Mouse (Mus musculus) liver, adult (tissue): Measurements from ENCODE around the gene Olfr814.
"Not testable (repeated sequence)": the region's sequence is repeated elsewhere in the genome, so short reads cannot be mapped to it uniquely, and the experiment has no call there.

ENCODE experiments used
- GATA4 ChIP-seq: IDR thresholded peaks from 2 replicates; pipeline ENCODE4 v1.6.1; 2014; ENCODE audit warnings: mild to moderate bottlenecking, low read length; ENCODE audit not compliant: insufficient replicate concordance

Gene Olfr814

GRCm38 (mm10) chr10:129879751-129880150 lies at the start of gene Olfr814:
Gene Olfr814, minus strand, starts transcription at chr10:129879851.
- TF ChIP-seq GATA4 = not testable (repeated sequence)

- TF ChIP-seq GATA4 = no peak
Measured at GRCm38 (mm10) chr10:129915497-129915896, 35.8 kb upstream of the Olfr814 start, which contains the start of gene Olfr816. Gene Olfr816, minus strand, starts transcription at chr10:129915597.

DNA sequence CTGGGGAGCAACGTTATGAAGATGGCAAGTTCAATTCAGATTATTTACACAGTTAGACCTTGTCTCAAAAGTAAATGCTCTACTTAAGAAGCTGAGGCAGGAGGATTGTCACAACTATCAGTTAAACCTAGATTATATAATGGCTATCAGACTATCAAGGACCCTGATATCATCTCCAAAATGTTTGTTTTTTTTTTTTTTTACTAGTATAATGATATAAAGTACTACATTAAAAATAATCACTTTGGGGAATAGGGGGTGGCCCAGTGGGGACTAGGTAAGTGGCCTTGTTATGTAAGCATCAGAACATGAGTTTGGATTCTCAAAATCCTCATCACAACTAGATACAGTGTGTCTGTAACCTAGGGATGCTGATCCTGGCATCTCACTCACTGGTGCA lies 26.1 kb upstream of the Olfr814 start, which contains the start of gene Olfr815:
Olfr815 (minus strand) TSS at position 101 of the 400 bp plus-strand sequence.
- not testable (repeated sequence) for TF ChIP-seq GATA4

GRCm38 (mm10) chr10:129885934-129886333 lies 6.3 kb upstream of the Olfr814 start:
- TF ChIP-seq GATA4 = no peak

DNA sequence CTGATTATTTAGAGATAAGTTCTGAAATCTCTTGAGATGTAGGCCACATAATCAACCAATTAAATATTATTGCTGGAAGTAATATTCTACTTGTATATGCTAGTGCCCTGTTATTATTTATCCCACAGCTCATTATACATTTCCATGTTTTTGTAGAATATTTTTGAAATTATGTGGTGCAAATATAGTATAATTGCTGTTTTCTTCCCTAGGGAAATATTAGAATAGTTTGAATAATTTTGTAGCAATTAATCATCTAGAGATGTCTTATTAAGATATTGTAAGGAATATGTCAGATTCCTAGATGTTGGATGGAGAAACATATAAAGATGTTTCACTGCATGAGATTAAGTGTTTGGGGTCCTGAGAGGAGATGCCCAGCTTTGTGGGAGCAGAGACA lies 24.6 kb downstream of the Olfr814 start, which contains the start of gene Olfr813:
Olfr813 (plus strand) TSS at position 301 of the 400 bp plus-strand sequence.
- no peak for TF ChIP-seq GATA4

DNA sequence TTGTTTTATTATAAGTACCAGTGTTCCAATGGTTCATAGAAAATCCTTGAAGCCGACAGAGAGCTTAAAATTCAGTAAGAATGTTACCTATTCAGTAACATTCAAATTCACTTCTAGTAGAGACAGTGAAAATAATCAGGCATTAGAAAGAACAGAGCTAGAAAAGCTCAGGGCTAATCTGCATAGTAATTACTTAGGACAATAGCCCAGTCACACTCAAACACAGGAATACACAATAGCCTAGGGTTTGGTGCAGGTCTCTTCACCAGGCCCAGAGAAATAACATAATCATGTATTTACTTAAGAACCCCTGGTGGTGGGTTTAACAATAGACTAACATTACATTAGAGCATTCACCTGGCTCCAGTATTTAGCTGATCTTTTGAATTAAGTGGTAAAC lies 32.3 kb downstream of the Olfr814 start:
- TF ChIP-seq GATA4 = no peak

DNA sequence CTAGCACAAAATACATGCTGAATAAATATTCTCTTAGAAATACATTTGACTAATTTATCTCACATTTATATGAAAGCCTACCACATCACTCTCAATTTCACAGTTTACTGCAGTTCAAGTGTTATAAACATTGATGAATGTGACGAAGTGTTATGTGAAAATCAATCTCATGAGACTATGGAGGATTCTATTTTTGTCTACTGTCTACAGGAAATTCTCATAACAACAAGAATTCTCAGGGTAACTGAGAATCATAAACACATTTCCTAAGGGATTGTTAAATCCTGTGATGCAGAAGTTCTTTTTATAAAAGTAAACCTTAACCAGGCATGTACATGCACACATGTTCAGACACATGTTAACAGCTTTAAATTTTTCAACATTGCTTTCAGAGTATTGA lies 33.7 kb downstream of the Olfr814 start, which contains the start of gene Olfr812:
Olfr812 (minus strand) TSS at position 101 of the 400 bp plus-strand sequence.
- TF ChIP-seq GATA4 = no peak
